Mouse (Mus musculus): ENCODE measurements around the gene Ube2j2. TPM values are rescaled to one million over a fixed set of nuclear protein-coding genes. Genes with fewer than 3 reads are reported as not detected.

Ube2j2 gene
- polyA plus RNA-seq, 1 experiment, result not detected

- TF ChIP-seq CTCF (IDR thresholded peaks at IDR 0.05; ENCODE audit: insufficient read depth, low read depth, low read length) (no peak), POLR2A (IDR thresholded peaks at IDR 0.05; ENCODE audit: insufficient read depth, low read depth, low read length) (no peak)
- no peak overlapping the region for H3K4me3 ChIP-seq (ENCODE audit: insufficient read depth, low read depth, low read length)
- H3K4me1 ChIP-seq (ENCODE audit: control insufficient read depth, insufficient read depth, low read length), result no peaks in the 10 kb centered on the region
- H3K27ac ChIP-seq (ENCODE audit: insufficient read depth, low read depth, low read length), result no peak overlapping the region
- 92% methylated on average over 3 of the region's 3 CpGs for WGBS
These were observed 60.5 kb downstream of the Ube2j2 start for GRCm38 (mm10) chr4:156004109-156004508.

GRCm38 (mm10) chr4:156008369-156008768 lies 64.7 kb downstream of the Ube2j2 start:
- TF ChIP-seq CTCF (IDR thresholded peaks at IDR 0.05; ENCODE audit: insufficient read depth, low read depth, low read length), result no peak
- no peak for TF ChIP-seq POLR2A (IDR thresholded peaks at IDR 0.05; ENCODE audit: insufficient read depth, low read depth, low read length)
- H3K27ac ChIP-seq (ENCODE audit: insufficient read depth, low read depth, low read length), result no peak overlapping the region
- no peak overlapping the region for H3K4me3 ChIP-seq (ENCODE audit: insufficient read depth, low read depth, low read length)
- H3K4me1 ChIP-seq (ENCODE audit: control insufficient read depth, insufficient read depth, low read length), result no peaks in the 10 kb centered on the region
- WGBS, result 94% methylated on average over 4 of the region's 4 CpGs

Other genes with a start within 250 kb of the Ube2j2 start
- not detected in 2 replicates for gene Fndc10, start 249.5 kb upstream of the Ube2j2 start, polyA plus RNA-seq (2012; ENCODE audit: insufficient read depth, insufficient read length, low replicate concordance, missing spikeins)
- gene Ssu72, start 239.0 kb upstream of the Ube2j2 start, polyA plus RNA-seq (2012; ENCODE audit: insufficient read depth, insufficient read length, low replicate concordance, missing spikeins), result not detected in 2 replicates
- not detected in 2 replicates for gene Tmem240, start 209.0 kb upstream of the Ube2j2 start, polyA plus RNA-seq (2012; ENCODE audit: insufficient read depth, insufficient read length, low replicate concordance, missing spikeins)
- not detected in 2 replicates for gene Atad3a, start 182.7 kb upstream of the Ube2j2 start, polyA plus RNA-seq (2012; ENCODE audit: insufficient read depth, insufficient read length, low replicate concordance, missing spikeins)
- gene Vwa1, start 169.1 kb upstream of the Ube2j2 start, polyA plus RNA-seq (2012; ENCODE audit: insufficient read depth, insufficient read length, low replicate concordance, missing spikeins), result not detected in 2 replicates
- gene Tmem88b, start 158.0 kb upstream of the Ube2j2 start, polyA plus RNA-seq (2012; ENCODE audit: insufficient read depth, insufficient read length, low replicate concordance, missing spikeins), result not detected in 2 replicates
- not detected in 2 replicates for gene Ankrd65, start 153.4 kb upstream of the Ube2j2 start, polyA plus RNA-seq (2012; ENCODE audit: insufficient read depth, insufficient read length, low replicate concordance, missing spikeins)
- not detected in 2 replicates for gene Mrpl20, start 141.0 kb upstream of the Ube2j2 start, polyA plus RNA-seq (2012; ENCODE audit: insufficient read depth, insufficient read length, low replicate concordance, missing spikeins)
- gene Ccnl2, start 131.3 kb upstream of the Ube2j2 start, polyA plus RNA-seq (2012; ENCODE audit: insufficient read depth, insufficient read length, low replicate concordance, missing spikeins), result 186 and 258 TPM in 2 replicates
- not detected in 2 replicates for gene Aurkaip1, start 112.6 kb upstream of the Ube2j2 start, polyA plus RNA-seq (2012; ENCODE audit: insufficient read depth, insufficient read length, low replicate concordance, missing spikeins)
- not detected in 2 replicates for gene Mxra8, start 104.2 kb upstream of the Ube2j2 start, polyA plus RNA-seq (2012; ENCODE audit: insufficient read depth, insufficient read length, low replicate concordance, missing spikeins)
- not detected in 2 replicates for gene Dvl1, start 96.4 kb upstream of the Ube2j2 start, polyA plus RNA-seq (2012; ENCODE audit: insufficient read depth, insufficient read length, low replicate concordance, missing spikeins)
- gene Tas1r3, start 80.5 kb upstream of the Ube2j2 start, polyA plus RNA-seq (2012; ENCODE audit: insufficient read depth, insufficient read length, low replicate concordance, missing spikeins), result not detected in 2 replicates
- not detected in 2 replicates for gene Cptp, start 74.4 kb upstream of the Ube2j2 start, polyA plus RNA-seq (2012; ENCODE audit: insufficient read depth, insufficient read length, low replicate concordance, missing spikeins)
- gene Ints11, start 74.3 kb upstream of the Ube2j2 start, polyA plus RNA-seq (2012; ENCODE audit: insufficient read depth, insufficient read length, low replicate concordance, missing spikeins), result not detected in 2 replicates
- gene Pusl1, start 52.0 kb upstream of the Ube2j2 start, polyA plus RNA-seq (2012; ENCODE audit: insufficient read depth, insufficient read length, low replicate concordance, missing spikeins), result not detected in 2 replicates
- not detected in 2 replicates for gene Acap3, start 52.0 kb upstream of the Ube2j2 start, polyA plus RNA-seq (2012; ENCODE audit: insufficient read depth, insufficient read length, low replicate concordance, missing spikeins)
- gene C1qtnf12, start 18.5 kb downstream of the Ube2j2 start, polyA plus RNA-seq (2012; ENCODE audit: insufficient read depth, insufficient read length, low replicate concordance, missing spikeins), result not detected in 2 replicates
- gene B3galt6, start 48.8 kb downstream of the Ube2j2 start, polyA plus RNA-seq (2012; ENCODE audit: insufficient read depth, insufficient read length, low replicate concordance, missing spikeins), result not detected in 2 replicates
- gene Sdf4, start 49.0 kb downstream of the Ube2j2 start, polyA plus RNA-seq (2012; ENCODE audit: insufficient read depth, insufficient read length, low replicate concordance, missing spikeins), result 218 TPM in 1 of 2 replicates, not detected in the other
- gene Tnfrsf4, start 70.0 kb downstream of the Ube2j2 start, polyA plus RNA-seq (2012; ENCODE audit: insufficient read depth, insufficient read length, low replicate concordance, missing spikeins), result not detected in 2 replicates
- not detected in 2 replicates for gene Tnfrsf18, start 82.3 kb downstream of the Ube2j2 start, polyA plus RNA-seq (2012; ENCODE audit: insufficient read depth, insufficient read length, low replicate concordance, missing spikeins)
- gene Ttll10, start 115.6 kb downstream of the Ube2j2 start, polyA plus RNA-seq (2012; ENCODE audit: insufficient read depth, insufficient read length, low replicate concordance, missing spikeins), result not detected in 2 replicates
- not detected in 2 replicates for gene 9430015G10Rik, start 166.2 kb downstream of the Ube2j2 start, polyA plus RNA-seq (2012; ENCODE audit: insufficient read depth, insufficient read length, low replicate concordance, missing spikeins)
- not detected in 2 replicates for gene Rnf223, start 186.7 kb downstream of the Ube2j2 start, polyA plus RNA-seq (2012; ENCODE audit: insufficient read depth, insufficient read length, low replicate concordance, missing spikeins)